Mouse (Mus musculus) gastrocnemius, adult 18-20 months (tissue): ENCODE measurements around the gene Rbm45. TPM values are rescaled to one million over a fixed set of nuclear protein-coding genes. Genes with fewer than 3 reads are reported as not detected.

Source experiments
- DNase-seq: peaks from one replicate; pipeline ENCODE4 v3.0.0; 2021; ENCODE audit warnings: low spot score
- total RNA-seq, 2 experiments: library from RNA; stranded (reverse); gene quantifications; 2 replicates each; pipeline ENCODE4 v1.2.3; 2021

Gene Rbm45
- total RNA-seq, 2 experiments from 2014 or later = 8.8 to 10.3 TPM

DNA sequence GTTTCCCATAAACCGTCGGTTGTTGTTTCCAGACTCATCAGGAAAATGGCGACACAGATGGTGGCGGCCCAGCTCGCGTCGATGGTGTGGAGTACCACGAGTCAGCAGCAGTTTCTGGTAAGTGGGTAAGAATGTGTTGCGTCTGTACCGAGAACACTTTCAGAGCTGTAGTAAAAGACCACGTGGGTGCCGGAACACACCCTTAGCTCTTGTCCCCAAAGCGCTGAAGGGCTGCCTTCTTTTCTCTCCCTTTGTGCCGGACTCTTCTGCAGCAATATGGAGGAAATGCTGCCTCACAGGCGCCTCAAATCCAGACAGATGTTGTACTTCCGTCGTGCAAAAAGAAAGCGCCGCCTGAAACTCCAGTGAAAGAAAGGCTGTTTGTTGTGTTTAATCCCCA is 8.9 kb downstream of the Rbm45 start:
- DNase-seq = no peak

GRCm38 (mm10) chr2:76386531-76386930 is 16.7 kb downstream of the Rbm45 start:
- DNase-seq = no peak

- no peak for DNase-seq
Measured at GRCm38 (mm10) chr2:76400178-76400577, 30.4 kb downstream of the Rbm45 start.

DNA sequence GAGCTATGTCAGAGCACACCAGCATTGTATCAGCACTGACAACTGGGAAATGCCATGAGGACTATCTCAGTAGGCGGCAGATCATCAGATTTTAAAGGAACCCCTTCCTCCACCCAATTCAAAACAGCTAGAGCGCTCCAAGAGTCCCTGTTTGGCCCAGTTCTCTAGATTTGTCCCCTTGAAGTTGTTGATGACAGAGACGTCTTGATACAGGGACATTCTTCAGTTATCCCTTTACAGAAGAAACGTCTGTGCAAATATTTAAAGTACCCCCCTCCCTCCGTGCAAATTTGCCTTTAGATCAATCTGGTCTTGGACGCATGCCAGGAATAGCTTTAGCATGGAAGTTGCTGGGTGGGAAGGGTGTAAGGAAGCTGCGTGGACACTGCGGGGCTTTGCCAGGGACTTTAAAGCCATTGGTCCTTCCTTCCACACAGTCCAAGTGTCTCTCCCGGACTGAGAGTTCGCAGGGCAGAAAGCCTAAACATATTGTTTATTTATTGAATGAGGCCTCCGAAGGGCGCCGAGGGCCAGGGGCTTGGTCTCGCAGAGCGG is 35.9 kb downstream of the Rbm45 start:
- no peak for DNase-seq

DNA sequence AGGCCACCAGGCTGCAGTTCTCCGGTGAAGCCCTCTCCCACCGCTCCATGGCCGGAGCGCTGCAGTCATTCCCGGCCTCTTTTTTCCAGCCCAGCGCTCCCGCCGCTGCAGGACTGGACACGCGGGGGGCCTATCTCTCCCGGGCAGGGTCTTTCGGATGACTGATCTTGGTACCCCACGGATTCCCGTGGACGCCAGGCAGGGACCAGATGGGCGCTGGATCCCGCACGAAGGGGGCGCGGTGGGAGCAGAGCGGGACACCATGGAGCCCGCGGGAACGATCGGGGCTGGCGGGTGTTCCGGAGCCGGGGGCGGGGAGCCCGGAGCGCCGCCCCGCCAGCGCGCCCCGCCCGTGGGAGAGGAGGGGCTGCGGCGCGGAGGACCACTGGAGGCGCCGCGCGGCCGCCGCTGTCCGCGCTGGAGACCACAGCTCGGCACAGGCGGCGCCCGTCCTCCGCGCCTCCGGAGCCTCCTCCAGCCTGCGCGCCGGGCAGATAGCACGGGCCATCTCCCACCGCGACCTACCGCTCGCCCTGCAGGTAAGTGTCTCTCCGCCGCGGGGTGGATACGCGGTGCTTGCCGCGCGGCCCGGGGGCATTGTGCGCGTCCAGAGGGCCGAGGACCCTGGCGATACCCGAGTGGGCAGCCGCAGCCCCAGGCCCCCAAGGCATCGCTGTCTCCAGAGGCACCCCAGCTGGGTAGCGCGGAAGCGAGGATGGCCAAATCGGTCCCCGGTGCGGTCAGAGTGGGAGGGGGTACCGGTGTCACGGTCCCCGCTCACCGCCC is 36.6 kb downstream of the Rbm45 start, which contains the start of gene Osbpl6:
Osbpl6 (plus strand) TSS at position 358 of the 786 bp plus-strand sequence.
- peak; percentile 63 for DNase-seq

DNA sequence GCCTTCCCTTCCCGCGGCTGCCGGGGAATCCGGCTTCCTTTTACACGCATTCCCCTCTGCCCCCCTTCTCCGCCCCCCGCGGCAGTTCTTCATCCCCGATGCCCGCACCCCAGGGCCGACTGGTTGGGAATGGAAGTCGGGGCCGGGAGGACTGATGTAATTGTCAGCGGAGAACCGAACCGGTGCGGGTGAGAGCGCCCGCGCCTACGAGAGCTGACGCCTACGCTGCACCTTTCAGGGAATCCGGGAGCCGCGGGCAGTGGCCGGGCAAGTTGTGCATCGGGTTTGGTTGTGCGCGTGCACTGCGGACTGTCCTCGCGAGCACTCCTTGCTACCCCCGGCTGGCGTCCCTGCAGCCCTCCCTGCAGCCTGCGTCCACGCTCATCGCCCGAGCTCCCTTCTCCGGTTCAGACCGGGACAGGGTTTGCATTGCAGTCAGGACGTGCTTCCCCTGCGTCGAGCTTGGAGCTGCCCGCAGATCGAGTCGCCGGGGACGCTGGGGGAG is 37.2 kb downstream of the Rbm45 start:
- DNase-seq = peak; percentile 64

GRCm38 (mm10) chr2:76409526-76409925 is 39.7 kb downstream of the Rbm45 start:
- no peak for DNase-seq

- no peak for DNase-seq
Measured at GRCm38 (mm10) chr2:76409986-76410385, 40.2 kb downstream of the Rbm45 start.

DNA sequence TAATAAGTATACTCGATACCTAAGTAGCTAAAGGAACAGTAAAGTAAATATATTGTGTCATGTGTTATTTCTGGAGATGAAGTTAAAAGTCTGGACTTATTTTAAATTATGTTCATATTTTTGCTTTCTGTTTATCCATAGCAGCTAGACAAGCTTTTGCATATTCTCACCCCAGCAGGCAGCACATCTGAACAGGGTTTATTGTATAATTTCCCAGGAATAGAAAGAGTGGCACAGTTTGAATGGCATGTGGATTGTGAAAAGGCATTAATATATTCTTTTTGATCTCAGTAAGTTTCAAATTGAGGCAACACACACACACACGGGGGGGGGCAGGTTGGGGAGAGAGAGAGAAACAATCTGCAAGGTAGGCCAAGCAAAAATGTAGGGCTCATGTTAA is 43.1 kb downstream of the Rbm45 start:
- no peak for DNase-seq

GRCm38 (mm10) chr2:76417446-76418141 is 47.8 kb downstream of the Rbm45 start:
- no peak for DNase-seq

GRCm38 (mm10) chr2:76418142-76418518 is 48.3 kb downstream of the Rbm45 start:
- DNase-seq = no peak

DNA sequence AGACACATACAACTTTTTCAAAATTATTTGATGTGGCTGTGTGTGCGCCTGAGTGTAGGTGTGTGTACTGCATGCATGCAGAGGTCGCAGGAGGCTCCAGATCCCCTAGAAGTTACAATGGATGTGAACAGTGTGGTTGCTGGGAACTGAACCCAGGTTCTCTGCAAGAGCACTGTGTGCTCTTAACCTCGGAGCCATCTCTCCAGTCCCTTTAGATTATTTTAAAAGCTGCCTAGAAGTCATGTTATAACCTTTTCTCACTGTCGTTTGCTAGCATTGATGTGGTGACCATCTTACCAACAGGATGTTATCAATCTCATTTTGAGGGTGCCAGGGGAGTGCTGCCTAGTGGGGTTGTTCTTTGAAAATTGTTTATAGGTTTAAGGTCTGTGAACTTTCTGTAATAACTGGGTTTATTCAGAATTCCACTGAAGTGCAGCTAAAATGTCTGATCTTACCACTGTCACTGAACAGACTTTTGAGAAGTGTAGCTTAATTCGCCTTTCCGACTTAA is 51.7 kb downstream of the Rbm45 start:
- no peak for DNase-seq

- no peak for DNase-seq
Measured at GRCm38 (mm10) chr2:76426816-76427215, 57.0 kb downstream of the Rbm45 start.

- DNase-seq = no peak
Measured at GRCm38 (mm10) chr2:76429318-76429717, 59.5 kb downstream of the Rbm45 start.

- no peak for DNase-seq
Measured at GRCm38 (mm10) chr2:76429855-76430254, 60.1 kb downstream of the Rbm45 start.

DNA sequence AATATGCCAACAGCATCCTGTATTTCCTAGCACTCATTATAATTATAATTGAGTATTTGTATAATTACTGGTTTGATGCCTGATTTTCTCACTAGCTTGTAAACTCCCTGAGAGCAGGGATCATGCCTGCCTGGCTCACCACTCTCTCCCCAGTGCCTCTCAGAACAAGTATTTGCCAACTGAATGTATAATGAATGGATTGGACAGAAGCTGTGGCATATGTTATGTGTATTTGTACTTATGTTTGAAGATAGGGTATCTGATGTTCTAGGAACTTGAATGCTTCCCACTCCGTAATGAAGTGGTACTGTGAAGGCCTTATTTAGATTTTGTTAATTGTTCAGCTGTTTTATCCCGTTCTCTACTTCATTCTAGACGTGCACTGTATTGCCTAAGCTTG is 60.8 kb downstream of the Rbm45 start:
- DNase-seq = no peak

Other genes with a start within 250 kb of the Rbm45 start
- gene Pde11a, start 31.2 kb upstream of the Rbm45 start, total RNA-seq = under 1 TPM; 0.09 to 0.21 TPM
- gene Cyct, start 9.5 kb upstream of the Rbm45 start, total RNA-seq = not detected
- gene Osbpl6, start 36.5 kb downstream of the Rbm45 start, total RNA-seq = 10 to 100 TPM; 39.9 to 53.7 TPM